Mouse (Mus musculus) CD8-positive naive resting alpha-beta T cell, adult 2 months (primary cell): ENCODE measurements around the gene Clns1a.

Experiments
- DNase-seq, 2 experiments: peaks; one replicate each; pipeline ENCODE4 v3.0.0; 2022; ENCODE audit warnings: low read depth in 2 of 2, low spot score in 2 of 2

Clns1a gene

DNA sequence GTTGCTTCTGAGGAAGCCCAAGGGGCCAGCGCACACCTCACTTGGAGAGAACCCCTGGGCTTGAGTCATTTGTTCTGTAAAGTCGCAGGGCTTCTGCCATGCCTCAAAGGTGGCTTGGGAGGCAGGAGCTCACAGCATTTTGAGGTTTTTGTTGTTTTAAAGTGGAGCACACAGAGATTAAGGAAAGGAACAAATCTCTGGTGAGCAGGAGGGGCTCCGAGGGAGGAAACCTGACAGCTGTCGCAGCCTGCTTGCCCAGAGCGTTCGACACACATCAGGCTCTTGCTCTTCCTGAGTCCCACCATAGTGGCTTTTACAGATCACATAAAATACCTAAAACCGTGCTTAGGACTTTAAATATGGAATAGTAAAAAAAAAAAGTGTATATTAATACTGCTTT is 30.3 kb downstream of the Clns1a start:
- no peak for DNase-seq

- no peak for DNase-seq
Observed at GRCm38 (mm10) chr7:97728666-97729614, 32.5 kb downstream of the Clns1a start.

DNA sequence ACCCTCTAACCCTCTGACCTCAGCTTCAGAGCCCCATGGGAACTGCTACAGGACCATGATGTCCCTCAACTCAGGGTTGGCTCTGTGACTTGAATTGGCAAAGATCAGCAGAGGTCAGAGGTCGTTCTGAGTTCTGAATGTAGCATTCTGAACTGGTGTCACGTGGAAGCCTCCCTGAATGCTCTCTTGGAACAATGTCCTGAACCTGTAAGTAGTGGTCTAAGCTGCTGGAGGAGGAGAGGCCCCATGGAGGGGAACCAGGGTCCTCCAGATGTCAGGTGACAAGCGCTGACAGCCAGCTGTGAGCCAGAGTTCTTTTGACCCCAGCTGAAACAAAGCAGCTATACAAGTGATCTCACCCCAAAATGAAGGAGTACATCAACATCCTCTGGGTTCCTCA is 34.0 kb downstream of the Clns1a start:
- no peak for DNase-seq

GRCm38 (mm10) chr7:97733606-97734005 is 37.2 kb downstream of the Clns1a start:
- DNase-seq, result no peak

DNA sequence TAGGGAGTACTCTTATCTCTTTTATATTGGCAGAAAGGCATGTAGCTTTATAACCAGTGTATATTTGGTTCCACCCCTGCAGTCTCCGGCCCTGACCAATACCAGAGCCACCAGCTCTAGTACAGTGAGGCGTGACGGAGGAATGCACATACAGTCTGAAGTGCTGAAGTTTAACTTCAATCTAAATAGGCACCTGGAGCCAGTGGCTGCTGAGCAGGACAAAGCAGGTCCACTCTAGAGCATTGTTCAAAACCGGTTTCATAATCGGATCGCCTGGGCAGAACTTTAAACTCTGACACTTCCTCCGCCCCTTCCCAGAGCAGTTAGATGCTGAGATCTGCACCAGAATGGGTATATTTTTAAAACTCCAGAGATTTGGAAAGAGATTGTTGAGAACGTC is 38.6 kb downstream of the Clns1a start:
- no peak for DNase-seq

DNA sequence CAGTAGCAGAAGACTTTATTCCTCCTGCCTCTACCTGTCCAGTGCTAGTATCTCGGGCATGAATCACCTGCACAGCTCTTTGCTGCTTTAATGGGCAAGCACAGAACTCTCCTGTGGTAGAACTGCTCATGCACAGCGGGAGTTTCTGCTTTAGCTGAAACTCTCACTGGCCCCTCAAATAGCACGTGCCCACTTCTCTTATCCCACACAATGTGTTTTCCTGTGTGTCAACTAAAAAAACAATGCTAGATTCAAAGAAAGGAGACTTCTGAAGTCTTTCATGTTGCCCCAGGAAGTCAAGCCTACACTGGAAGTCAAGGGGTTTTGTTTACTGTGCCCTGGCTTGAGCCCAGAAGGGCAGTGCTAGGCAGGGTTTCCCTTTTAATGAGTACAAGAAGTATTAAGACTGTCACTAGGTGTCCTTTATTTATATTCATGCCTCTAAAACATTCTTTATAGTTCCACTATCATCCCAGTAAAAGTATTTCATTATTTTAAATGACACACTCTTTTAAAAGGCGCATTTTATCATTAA is 39.5 kb downstream of the Clns1a start:
- no peak for DNase-seq

DNA sequence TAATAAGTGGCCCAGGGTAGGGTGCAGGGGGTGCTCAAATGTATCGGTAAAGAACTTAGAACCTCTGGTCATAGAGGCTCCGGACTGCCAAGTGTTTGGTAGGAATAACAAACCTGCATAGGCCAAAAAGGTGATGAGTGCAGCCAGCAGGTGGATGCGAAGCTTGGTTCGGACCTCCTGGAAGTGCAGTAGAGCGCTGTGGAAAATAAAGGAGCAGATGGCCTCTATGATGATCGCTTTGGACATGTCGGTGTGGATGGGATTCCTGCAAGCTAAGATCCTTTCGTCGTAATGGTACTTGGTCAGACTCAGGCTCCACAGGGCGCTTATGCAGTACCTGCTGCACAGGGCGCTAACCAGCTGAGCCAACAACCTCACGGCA is 40.8 kb downstream of the Clns1a start:
- no peak for DNase-seq

GRCm38 (mm10) chr7:97737638-97738456 is 41.4 kb downstream of the Clns1a start, which contains the start of gene Aqp11:
Gene Aqp11, minus strand, starts transcription at chr7:97738289.
- DNase-seq, result peak; percentile 26 to 38

- DNase-seq, result no peak
Observed at GRCm38 (mm10) chr7:97740948-97741347, 44.5 kb downstream of the Clns1a start.

- no peak for DNase-seq
Observed at GRCm38 (mm10) chr7:97741756-97742291, 45.4 kb downstream of the Clns1a start.

GRCm38 (mm10) chr7:97745299-97745698 is 48.9 kb downstream of the Clns1a start:
- peak; percentile 19 to 57 for DNase-seq

DNA sequence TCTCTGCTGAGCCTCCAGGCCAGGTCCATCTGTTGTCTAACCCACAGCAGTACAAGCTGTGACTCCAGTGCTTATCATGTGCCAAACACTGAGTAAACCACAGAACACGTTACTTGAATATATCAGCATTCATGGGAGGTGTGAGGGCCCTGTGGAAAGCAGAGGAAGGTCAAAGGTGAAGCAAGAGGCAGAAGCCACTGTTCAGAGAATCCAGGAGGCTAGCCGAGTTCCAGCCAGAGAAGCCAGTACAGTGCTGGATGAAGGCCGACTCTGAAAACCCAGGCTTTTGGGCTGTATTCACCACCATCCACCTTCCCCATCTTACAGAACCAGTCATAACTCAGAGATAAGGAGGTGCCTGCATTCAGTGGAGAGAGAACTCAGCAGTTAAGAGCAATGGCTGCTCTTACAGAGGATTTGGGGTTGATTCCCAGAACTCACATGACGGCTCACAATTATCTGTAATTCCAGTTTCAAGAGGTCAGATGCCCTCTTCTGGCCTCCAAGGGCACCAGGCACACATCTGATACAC is 50.8 kb downstream of the Clns1a start:
- no peak for DNase-seq

GRCm38 (mm10) chr7:97747787-97748497 is 51.5 kb downstream of the Clns1a start:
- peak; percentile 59 to 74 for DNase-seq

DNA sequence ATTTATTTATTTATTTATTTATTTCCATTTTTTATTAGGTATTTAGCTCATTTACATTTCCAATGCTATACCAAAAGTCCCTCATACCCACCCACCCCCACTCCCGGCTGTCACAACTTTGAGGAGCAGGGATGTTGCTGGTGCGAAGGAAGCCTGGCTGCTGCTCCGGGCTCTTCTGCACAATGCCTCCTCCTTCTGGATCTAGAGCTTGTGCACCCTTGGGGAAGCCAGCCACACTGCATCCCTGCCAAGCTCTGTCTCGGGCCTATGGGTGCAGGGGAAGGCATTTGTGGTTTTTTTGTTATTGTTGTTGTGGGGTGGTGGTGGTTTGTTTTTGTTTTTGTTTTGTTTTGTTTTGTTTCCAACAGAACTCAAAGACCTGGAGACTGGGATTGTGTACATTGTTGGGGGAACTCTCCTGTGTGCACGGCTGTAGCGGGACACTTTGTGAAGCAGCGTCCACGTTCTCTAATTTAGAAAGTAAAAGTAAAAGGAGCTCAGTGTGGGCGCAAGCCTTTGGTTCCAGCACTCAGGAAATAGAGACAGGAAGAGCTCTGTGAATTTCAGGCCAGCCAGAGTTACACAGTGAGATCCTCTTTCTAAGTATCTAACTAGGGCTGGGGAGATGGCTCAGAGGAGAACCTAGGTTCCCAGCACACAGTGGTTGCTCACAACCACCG is 52.2 kb downstream of the Clns1a start:
- DNase-seq, result peak; percentile 26 to 45

DNA sequence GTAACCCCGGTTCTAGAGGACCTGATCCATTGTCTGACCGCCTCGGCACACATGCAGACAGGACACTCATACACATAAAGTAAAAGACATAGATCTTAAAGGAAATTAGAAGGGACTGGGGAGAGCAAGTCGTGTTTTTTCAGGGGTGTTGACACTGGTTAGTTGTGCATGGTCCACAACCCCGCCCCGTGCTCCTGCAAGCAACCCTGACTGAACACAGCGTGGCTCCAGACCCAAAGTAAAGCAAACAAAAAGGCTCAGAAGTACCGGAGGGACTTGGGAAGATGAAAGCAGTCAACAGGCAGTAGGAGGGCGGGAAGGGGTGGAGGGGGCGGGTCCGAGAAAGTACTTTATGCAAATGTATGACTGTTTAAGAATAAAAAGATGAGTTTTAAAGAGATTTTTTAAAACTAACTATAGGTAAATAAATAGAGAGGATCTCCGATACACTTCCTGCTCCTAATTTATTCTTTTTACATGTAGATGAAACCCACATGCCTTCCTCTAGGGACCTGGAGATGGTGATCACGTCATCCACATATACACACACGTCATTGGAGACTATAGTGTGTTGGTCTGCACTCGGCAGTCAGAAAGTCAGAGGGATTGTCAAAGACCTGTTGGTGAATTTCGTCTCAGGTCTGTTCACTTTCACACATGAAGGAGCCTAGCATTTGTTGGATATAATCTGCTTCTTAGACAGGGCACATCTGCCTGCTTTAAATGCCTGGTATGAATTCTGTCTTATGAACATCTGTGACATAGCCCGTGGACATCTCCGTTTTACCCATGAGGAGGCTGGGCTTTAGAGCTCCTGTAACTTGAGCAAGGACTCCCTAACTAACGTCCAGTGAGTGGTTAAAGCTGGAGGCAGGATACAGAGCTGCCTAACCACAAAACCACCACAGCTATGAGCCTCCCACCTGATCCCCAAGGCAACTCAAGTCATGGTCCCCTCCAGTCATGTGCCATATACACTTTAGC is 53.1 kb downstream of the Clns1a start:
- DNase-seq, result peak; percentile 36 to 56

DNA sequence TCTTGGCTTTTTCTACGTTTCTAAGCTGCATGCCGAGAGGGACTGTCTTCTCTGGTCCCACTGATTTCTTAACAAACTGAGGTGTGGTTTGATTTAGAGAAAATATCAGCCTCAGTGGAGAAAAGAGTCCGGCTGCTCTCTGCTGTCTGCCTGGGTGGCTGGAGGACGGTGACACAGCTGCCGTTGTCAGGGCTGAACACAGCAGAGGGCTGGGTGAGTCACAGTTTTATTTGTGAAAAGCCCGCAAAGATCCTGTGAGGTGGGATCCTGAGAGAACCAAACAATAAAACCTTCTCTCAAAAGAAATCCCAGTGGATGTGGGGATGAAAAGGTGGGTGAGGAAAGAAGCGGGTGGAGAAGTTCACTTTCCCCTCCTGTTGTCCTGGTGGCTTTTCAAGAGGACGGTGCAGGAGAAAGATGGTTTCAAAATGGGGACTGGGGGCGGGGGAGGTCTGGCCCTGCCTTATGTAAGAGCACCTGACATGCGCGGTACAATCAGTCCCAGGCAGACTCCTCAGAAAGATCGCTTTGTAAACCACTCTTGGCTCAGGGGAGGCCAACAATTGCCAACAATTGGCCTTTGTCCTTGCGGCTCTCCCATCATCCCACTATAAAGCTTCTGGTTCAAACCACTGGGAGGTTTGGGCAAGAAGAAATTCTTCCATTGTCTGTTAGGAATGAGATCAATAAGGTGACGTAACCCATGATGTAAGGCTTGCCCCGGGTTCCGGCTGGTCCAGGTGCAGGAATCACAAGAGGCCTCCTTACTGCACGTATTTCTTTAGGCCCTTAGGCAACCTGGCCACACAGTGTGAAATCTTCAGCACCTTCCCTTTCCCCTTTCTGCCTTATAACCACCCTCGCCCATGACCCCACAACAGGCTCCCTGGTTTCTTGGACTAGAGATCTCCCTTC is 60.8 kb downstream of the Clns1a start:
- no peak for DNase-seq

- DNase-seq, result no peak
Observed at GRCm38 (mm10) chr7:97764591-97764990, 68.2 kb downstream of the Clns1a start.
